Mouse (Mus musculus) spleen, adult 12 weeks (tissue): ENCODE measurements around the gene Pgam5.

Source experiments
- DNase-seq: peaks from one replicate; pipeline ENCODE4 v3.0.0; 2022; ENCODE audit warnings: low spot score

Pgam5 gene

DNA sequence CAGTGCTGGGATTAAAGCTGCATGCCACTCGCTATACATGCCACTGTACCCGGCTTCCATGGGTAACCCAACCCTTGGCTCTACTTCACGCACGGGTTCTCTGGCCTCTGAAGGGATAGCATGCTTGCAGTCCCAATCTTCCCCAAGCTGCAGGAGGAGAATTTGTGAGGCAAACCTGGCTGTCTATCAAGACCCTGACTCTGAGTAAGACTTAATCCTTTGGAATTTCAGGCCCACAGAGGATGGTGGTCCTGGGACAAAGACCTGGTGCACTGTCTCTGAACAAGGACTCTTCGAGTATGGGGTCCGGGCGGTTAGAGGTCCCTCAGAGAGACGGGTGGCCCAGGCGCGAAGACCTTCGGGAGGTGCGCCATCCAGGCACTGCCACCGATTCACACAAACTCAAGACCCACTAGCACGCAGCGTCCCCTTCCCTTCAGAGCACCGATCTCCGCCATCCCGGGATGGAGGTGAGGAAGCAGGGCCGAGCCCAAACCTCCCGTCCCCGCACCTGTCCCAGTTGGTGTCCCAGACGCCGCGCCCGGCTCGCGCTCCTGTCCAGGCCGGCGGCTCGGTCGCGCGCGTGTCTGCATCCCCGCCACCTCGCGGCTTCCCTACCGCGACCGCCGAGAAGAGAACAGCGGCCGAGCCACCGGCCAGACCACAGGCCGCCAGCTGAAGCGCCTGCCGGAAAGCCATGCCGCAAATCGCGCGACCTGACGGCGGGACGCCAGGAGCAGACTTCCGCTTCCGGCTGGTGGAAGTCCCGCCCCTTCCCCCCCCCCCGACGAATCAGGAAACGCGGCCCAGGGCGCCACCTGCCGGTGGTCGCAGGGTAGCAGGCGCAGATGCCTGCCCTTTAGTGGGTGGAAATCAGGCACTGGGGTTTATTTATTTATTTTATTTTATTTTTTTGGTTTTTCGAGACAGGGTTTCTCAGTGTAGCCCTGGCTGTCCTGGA is at the start of gene Pgam5:
TSS of gene Pgam5 (minus strand) at position 773 of the 961 bp plus-strand sequence.
- DNase-seq = peak; percentile 74

DNA sequence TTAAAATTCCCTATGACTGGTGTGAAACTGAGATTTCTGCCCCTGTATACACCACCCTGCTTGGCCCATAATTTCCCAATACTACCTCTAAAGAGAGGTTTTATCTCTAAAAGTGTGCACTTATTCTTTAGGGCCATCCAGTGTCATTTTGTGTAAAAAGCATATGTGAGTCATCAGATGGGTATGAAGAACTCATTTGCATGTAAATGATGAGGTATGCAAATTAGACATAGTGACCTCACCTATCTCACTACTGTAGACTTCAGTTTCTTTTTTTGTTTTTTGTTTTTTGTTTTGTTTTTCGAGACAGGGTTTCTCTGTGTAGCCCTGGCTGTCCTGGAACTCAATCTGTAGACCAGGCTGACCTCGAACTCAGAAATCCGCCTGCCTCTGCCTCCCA is 43.4 kb upstream of the Pgam5 start:
- no peak for DNase-seq

DNA sequence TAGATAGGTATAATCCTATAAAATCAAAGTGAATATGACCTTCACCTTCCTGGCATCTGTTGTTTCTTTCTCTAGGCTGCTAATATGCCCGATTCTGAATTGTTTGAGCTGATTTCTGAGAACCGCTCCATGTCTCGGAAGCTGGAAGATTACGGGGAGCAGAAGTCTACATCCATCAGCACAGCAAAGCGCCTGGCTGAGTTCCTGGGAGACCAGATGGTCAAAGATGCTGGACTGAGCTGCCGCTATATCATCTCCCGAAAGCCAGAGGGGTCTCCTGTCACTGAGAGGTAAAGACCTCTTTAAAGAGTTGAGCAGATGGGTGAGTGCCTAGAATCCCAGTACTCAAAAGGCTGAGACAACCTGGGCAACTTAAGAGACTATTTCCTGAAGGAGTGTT is 39.1 kb upstream of the Pgam5 start:
- DNase-seq = no peak

DNA sequence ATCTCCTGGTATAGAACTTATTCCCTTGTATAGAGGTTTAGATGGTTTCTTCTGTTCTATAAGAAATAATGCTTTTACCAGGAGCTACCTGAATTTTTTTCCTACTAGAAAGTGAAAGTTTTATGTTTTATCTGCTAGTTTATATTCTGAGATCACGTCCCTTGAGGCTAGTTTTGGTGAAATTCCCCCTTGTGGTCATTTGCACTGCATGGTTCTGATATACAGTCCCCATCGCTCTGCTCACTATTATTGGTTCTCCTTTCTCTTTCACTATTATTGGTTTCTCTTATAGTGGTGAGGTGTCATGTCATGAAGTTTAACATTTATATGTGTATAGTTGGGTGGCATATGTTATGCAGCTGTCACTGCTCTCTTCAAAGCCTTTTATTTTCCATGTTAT is 30.9 kb upstream of the Pgam5 start:
- DNase-seq = no peak

DNA sequence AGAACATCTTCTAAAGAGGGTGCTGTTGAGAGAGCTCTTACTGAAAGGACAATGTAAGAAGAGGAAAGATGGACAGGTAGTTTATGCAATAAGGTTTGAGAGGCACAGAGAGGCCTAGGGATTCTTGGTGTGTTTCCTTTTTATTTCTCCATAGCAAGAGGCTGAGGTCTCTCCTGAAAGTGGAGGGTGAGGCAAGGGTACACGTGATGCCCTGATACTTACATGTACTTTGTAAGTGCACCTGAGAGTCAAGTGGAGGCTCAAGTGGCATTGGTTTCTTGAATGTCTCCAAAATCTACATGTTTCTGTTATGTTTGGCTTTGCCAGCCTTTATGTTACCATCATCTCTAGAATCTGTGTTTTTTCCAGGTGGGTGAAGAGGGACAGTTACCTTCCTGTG is 26.9 kb upstream of the Pgam5 start:
- DNase-seq = no peak

DNA sequence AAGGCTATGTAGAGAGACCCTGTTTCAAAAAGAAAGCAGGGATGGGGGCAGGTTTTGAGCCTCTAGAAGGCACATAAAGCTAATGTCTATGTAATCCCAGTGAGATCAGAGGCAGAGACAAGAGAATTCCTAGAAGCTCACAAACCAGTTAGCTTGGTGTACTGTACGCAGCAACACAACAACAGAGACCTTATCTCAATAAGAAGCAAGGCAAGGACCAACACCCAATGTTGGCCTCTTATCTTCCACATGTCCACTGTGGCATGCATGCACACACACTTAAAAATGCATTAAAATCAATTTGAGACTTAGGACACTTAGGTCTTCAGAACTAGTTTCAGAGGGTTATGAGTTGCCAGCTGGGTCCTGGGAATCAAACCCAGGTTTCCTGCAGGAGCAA is 21.9 kb upstream of the Pgam5 start:
- DNase-seq = no peak

DNA sequence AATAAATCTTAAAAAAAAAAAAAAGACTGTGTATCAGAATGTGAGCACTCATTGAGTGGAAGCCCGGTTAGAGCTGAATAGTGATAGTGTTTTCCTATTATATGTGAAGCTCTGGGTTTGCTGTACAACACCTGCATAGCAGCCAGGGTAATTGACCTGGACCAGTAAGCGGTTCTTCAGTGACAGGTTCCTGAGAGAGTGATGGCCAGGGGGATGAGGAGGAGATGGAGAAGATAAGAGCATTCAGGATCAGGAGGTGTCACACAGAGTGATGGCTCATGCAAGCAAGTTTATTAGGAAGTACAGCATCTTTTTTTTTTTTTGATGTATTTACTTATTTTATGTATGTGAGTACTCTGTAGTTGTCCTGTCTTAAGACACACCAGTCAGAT is 17.4 kb upstream of the Pgam5 start:
- no peak for DNase-seq

DNA sequence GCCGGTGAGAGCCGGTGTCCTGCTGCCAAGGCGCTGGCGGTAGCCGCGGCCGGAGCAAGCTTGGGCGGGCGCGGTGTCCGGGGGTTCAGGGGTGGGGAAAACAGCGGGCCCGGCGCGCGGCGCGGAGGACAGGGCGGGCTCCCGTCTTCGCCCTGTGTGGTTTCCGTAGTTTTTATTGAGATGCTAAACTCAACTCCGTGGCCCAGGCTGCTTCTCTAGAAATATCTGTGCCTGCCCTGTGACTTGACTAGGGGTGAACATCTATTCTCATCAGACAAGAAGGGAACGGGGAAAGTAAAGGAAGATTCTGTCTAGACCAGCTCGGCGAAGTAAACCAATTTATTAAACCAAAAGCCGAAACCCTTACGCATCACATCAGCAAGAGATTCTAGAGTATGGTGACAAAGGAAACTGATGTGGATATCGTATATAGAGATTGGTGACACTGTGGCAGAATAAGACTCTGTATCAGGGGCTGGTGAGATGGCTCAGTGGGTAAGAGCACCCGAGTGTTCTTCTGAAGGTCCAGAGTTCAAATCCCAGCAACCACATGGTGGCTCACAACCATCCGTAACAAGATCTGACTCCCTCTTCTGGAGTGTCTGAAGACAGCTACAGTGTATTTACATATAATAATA is 16.9 kb upstream of the Pgam5 start:
- no peak for DNase-seq

DNA sequence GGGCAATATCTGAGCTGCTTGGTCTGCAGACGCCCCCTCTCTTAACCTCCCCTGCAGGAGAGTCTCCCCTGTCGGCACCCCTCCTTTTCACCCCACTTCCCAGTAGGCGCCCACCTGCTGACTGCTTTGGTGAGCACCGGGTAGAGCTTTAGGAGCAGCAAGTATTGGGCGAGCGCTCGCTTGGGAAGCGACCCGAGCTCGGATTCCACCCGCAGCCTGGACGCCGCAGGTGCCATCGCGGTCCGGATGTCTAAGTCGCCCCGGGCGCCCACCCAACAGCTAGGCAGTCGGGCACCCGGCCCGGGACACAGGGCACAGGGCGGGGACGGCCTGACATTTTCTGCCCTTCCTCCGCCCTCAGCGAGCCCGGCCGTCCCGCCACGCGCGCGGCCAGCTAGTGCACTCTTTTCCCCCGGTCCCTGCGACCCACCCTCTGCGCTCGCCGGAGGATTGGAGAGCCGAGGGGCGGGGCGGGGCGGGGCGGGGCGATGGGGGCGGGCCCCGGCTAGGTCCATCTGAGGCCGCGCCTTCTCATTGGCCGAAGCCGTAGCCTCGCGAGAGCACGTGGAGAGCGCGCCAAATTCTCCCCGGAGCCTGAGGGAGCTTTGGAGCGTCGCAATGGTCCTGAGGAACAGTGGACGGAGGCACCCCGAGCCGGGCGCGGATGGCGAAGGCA is 16.2 kb upstream of the Pgam5 start, which contains the start of the genes Pxmp2 and Pole:
TSS of gene Pxmp2 (minus strand) at position 417 of the 676 bp plus-strand sequence.
TSS of gene Pole (plus strand) at position 537 of the 676 bp plus-strand sequence.
- DNase-seq = peak; percentile 84

DNA sequence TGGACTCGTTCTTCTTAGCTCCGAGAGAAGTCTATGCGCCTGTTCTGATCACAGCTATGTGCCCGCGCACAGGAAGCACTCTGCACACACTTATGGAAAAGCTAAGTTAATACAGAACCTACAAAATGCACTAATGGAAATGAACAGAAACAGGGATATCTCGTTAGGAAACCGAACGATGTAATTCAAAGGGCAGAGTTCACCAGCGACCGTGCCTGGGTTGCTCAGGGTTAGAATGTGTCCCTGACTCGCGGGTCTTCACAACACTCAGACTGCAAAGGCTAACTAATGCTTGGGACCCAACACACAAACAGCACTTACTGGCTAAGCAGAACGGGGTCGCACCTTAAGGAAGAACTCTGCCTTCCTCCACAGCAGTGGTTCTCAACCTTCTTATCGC is 15.4 kb upstream of the Pgam5 start:
- DNase-seq = peak; percentile 8

DNA sequence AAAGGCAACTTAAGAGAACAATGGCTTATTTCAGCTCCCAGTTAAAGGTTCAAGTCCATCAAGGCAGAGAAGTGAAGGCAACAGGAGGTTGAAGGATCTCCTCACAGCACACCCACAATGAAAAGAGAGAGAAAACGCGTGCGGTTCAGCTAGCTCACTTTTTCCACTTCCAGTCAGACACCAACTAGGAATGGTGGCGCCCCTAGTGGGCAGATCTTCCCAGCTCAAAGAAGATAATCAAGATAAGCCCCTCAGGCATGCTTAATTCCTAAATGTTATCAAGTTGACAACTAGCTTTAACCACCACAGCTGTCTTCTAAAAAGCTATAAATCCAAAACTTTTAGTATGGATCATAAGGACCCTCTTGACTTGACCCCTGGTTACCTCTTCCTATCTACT is 14.8 kb upstream of the Pgam5 start:
- DNase-seq = peak; percentile 76

DNA sequence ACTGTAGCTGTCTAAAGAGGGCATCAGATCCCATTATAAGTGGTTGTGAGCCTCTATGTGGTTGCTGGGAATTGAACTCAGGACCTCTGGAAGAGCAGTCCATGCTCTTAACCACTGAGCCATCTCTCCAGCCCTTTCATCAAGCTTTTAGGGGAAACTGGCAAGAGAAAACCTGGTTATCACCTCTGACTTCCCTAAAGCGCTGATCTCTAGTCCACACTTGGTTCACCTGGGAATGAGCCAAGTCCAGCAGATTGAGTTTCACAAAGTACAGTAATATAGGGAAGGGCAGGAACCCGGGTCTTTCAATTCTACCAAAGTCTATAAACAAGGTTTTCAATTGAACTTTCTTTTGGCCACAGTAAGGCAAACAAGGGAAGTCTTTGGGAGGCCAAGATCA is 12.3 kb upstream of the Pgam5 start:
- no peak for DNase-seq

DNA sequence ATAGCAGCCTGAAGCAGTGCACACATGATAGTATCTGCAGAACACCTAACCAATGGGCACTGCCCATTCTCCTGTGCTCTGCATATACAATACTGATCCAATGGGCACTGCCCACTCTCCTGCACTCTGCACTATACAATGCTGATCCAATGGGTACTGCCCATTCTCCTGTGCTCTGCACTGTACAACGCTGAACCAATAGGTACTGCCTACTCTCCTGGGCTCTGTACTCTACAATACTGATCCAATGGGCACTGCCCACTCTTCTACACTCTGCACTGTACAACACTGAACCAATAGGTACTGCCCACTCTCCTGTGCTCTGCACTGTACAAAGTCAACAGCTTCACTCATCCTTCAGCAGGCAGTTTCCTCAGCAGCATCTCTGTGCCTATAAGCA is 7.2 kb upstream of the Pgam5 start:
- no peak for DNase-seq

DNA sequence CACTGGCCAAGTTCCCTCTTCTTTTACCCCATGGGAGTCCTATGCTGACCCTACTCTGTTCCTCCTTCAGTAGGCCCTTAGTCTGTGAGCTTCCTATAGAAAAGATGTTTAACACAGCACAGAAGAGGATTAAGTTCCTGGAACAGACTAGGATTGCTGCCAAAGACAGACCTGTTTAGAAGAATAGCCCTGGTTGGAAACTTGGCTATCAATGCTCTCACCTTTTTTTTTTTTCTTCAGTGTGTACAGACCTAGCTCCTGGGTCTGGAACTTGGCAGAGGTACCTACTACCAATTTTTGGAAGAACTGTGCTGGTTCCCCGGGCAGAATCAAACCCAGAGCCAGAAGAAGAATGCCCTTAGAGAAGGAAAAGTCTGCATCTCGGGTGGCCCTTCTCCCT is 6.7 kb upstream of the Pgam5 start:
- no peak for DNase-seq

DNA sequence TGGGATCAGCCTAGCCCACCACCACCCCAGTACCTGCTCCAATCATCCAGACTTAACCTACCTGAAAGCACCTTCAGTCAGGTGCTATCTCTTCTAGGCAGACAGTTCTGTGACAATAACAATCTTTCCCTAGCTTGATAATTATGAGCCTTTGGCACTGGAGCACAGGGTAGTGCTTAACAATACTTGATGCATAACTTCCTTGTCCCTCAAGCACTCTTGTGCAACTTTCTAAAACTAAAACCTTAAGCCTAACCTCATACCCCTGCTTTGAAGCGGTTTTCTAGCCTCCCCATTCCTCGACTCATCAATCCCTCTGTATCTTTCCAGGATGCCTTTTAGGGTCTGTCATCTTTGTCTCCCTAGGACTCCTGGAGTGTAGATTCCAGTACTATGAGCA is 5.1 kb upstream of the Pgam5 start:
- no peak for DNase-seq

DNA sequence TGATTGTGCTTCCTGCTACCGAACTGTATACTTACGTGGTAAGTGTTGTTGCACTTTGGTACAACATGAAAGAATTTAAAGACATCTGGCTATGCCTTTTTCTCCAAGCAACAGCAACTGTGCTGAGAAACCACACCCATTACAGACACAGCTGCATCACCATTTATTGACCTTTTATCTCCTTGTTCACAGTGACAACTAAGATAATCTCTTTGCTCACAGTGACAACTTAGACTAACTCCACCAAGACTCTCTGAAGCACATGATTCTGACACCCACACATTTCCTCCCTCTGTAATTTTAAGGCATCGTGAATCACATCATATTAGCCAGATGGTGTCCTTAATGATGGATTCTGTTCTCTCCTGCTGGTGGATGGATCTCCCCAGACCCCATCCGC is 4.4 kb upstream of the Pgam5 start:
- no peak for DNase-seq

DNA sequence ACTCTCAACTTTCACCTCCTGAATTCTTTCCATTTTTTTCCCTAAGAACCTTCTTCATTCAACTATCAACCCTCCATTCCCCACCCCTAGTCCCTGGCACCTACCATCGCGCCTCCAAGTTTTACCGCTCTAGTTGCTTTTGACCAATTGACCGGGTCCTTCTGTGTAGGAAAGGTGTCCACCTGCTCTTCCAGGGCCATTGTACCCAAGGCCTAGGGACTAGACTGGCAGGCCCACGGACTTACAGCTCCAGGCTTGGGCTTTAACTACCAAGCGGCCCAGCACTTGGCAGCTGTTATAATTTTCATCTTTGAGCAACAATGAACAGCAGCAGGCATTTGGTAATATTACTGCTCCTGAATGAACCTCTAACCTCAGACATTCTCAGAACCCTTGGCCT is 529 bp upstream of the Pgam5 start:
- DNase-seq = no peak

DNA sequence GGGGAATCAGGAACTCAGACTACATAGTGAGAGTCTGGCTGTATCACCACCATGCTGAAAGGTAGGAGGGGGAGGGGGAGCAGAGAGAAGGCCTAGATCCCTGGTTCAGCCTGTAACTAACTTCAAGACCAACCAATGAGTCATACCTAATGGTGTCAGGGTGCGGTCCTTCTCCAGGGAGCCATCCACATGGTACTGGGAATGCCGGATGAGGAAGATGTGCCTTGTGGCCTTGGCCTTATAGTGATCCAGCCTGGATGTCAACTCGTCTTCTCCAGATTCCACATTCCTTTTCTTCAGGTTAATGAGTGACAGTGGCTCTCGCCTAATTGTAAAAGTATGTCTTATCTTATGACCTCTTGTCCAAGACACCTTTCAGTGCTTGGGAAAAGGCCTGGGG is 2.8 kb downstream of the Pgam5 start:
- no peak for DNase-seq

DNA sequence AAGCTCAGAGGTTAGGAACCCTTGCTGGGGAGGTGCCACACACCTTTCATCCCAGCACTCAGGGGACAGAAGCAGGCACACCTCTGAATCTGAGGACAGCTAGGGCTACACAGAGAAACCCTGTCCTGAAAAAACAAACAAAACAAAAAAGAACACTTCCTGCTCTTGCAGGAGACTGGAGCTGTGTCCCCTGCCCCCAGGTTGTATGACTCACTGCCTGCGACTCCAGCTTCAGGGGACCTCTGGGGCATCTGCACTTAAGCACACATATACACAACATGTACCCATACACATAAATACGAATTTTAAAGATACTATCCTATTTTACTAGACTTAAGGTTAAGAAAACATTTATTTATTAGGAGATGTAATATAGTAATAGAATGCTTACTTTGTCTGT is 25.6 kb downstream of the Pgam5 start:
- no peak for DNase-seq

DNA sequence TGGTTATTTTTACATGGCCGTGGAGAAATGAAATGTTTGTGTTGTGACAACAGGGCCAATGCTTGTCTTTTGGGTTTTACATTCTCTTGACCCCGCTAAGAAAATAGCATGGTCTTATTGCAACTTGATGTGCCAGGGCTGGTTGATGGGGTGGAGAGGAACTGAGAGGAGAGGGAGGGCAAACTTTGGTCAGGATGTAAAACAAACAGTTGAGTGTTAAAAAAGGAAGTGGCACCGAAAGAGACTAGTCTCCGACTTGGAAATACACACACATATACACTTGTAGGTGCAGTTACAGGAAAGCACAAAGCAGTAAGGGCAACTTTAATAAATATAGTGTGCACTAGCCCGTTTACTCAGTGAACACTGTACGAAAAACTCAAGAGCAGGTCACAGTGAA is 37.4 kb downstream of the Pgam5 start:
- no peak for DNase-seq

DNA sequence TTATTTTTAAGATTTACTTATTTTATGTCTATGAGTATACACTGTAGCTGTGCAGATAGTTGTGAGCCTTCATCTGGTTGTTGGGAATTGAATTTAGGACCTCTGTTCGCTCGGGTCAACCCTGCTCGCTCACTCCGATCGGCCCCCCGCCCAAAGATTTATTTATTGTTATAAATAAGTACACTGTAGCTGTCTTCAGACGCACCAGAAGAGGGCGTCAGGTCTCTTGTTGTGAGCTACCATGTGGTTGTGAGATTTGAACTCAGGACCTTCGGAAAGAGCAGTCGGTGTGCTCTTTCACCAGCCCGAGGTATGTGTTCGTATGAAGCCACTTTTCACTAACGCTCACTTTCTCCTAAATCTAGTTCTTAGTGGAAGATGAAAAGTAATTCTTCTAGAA is 38.1 kb downstream of the Pgam5 start:
- DNase-seq = no peak

DNA sequence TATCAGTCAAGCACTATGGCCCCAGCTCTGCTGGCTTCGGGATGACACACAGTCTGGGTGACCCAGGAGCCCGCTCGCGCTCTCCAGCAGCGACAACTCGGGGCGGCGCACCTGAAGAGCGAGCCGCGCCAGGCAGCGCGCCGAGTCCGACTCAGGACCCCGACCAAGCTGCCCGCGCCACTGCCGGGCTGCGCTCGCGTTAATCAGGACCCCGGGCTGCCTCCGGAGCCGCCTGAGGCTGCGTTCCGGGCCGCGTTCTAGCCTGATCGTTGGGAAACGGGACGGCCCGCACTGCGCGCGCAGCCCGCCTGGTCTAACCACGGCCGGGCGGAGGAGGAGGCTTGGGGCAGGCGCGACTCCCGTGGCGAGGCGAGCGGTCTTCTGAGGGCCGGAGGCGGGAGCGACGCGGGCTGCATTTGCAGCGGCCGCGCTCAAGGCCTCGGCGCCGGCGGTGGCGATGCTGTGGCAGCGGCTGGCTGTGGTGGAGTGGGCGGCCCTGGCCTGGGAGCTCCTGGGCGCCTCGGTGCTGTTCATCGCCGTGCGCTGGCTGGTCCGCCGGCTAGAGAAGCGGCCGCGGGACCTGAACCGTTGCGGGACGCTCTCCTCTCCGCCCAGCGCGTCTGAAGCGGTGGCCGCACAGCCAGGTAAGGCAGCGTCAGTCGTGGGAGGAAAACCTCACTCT is 38.8 kb downstream of the Pgam5 start, which contains the start of gene Ankle2:
TSS of gene Ankle2 (plus strand) at position 225 of the 682 bp plus-strand sequence.
- peak; percentile 97 for DNase-seq
